Mouse (Mus musculus) intestine, postnatal 0 days (tissue): ENCODE results near the gene Scfd2. TPM values are rescaled to one million over a fixed set of nuclear protein-coding genes. Genes with fewer than 3 reads are reported as not detected.

Experiments used
- ATAC-seq: fragments of 200-750 bp; cut with Nextera tagmentation; 2 replicates; pipeline ENCODE4 v1.8.0; 2017; ENCODE audit warnings: mild to moderate bottlenecking, moderate TSS enrichment, moderate library complexity
- H3K27ac ChIP-seq: fragments of 300-500 bp; sonication (generic); 2 replicates; pipeline ENCODE4 v1.5.1; 2014; ENCODE audit warnings: mild to moderate bottlenecking, low read depth, low read length, moderate library complexity
- H3K27me3 ChIP-seq: fragments of 300-500 bp; sonication (generic); replicated peaks from 2 replicates; pipeline ENCODE4 v1.6.1; 2014; ENCODE audit warnings: low read length, mixed read lengths; ENCODE audit not compliant: control insufficient read depth, insufficient read depth
- H3K36me3 ChIP-seq: fragments of 300-500 bp; sonication (generic); 2 replicates; pipeline ENCODE4 v1.6.1; 2014; ENCODE audit warnings: mild to moderate bottlenecking, moderate library complexity; ENCODE audit not compliant: control insufficient read depth, insufficient read depth
- H3K4me1 ChIP-seq: fragments of 300-500 bp; sonication (generic); replicated peaks from 2 replicates; pipeline ENCODE4 v1.6.1; 2014; ENCODE audit warnings: antibody characterized with exemption, low read length, mixed read lengths; ENCODE audit not compliant: control insufficient read depth, insufficient read depth
- H3K4me2 ChIP-seq: fragments of 300-500 bp; sonication (generic); replicated peaks from 2 replicates; pipeline ENCODE4 v1.6.1; 2014; ENCODE audit warnings: low read depth, mild to moderate bottlenecking, moderate library complexity
- H3K4me3 ChIP-seq: fragments of 300-500 bp; sonication (generic); 2 replicates; pipeline ENCODE4 v1.5.1; 2014; ENCODE audit warnings: low read depth, low read length
- H3K9ac ChIP-seq: fragments of 300-500 bp; sonication (generic); 2 replicates; pipeline ENCODE4 v1.6.1; 2014; ENCODE audit warnings: mild to moderate bottlenecking, low read depth, low read length
- H3K9me3 ChIP-seq: fragments of 300-500 bp; sonication (generic); 2 replicates; pipeline ENCODE4 v1.6.1; 2016; ENCODE audit warnings: mixed run types; ENCODE audit not compliant: control insufficient read depth
- CTCF ChIP-seq: sonication (generic); IDR thresholded peaks from 2 replicates; pipeline ENCODE4 v1.5.1; 2016; ENCODE audit warnings: low read depth, mild to moderate bottlenecking, control low read depth, antibody characterized with exemption, moderate library complexity
- WGBS: fragments of 180-500 bp; shearing (Covaris S2); extraction: QIAGEN DNeasy Blood & Tissue Kit; methylation state at CpG from one replicate; pipeline ENCODE4 v1.1.7; 2014; 5-methylcytosine and 5-hydroxymethylcytosine counted together
- polyA plus RNA-seq: library from polyadenylated mRNA; unstranded; fragments of >200 nt; fragmentation: Nextera tagmentation; extraction: Ambion mirVana; gene quantifications from 2 replicates; pipeline ENCODE4 v1.2.1, GENCODE M21; 2015

Gene Scfd2
- polyA plus RNA-seq, 1 experiment from 2014 or later = 16.8 TPM

DNA sequence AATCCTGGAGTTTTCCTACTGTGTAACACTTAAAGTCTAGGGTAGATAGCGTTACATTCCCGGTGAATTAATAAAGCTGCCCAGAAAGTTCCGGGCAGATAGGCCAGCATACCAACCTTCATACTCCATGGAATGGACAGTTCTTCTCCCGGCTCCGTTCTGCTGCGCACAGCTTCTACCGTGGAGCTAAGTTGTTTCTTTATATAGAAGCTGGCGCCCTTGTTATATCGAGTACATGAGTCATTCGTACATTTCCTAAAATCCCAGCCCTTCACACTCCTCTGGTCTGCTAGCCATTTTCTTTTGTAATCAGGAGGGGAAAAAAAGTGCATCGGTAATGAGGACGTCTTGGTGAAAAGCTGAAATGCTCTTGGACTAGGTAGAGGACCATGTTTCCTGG is 343.5 kb downstream of the Scfd2 start:
- no peak overlapping the region for H3K4me2 ChIP-seq
- H3K4me3 ChIP-seq = no peak overlapping the region
- TF ChIP-seq CTCF = no peak
- H3K27ac ChIP-seq = no peak overlapping the region
- WGBS = 88% methylated on average over 12 of the region's 12 CpGs
- no peak for ATAC-seq
- H3K9me3 ChIP-seq = no peaks in the 10 kb centered on the region
- H3K27me3 ChIP-seq = no peaks in the 10 kb centered on the region
- H3K9ac ChIP-seq = no peak overlapping the region
- no peaks in the 10 kb centered on the region for H3K36me3 ChIP-seq
- H3K4me1 ChIP-seq = no peaks in the 10 kb centered on the region

DNA sequence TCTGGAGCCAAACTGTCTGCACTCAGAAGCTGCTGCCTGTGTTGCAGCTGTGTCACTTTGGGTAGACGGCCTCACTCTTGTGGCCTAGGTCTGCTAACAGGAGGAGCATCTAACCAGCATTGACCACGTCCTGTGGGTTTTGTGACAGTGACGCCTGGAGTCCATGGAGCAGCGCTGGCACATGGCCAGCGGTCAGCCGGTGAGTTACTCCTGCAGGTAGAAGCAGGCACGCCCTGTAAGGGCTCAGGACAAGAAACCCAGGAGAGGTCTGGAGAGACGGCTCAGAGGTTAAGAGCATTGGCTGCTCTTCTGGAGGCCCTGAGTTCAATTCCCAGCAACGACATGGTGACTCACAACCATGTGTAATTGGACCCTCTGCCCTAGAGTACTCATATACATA is 347.0 kb downstream of the Scfd2 start:
- Histone ChIP-seq H3K9me3 (no peaks in the 10 kb centered on the region), H3K4me1 (no peaks in the 10 kb centered on the region), H3K27ac (no peak overlapping the region), H3K4me2 (no peak overlapping the region), H3K36me3 (no peaks in the 10 kb centered on the region), H3K27me3 (no peaks in the 10 kb centered on the region), H3K9ac (no peak overlapping the region), H3K4me3 (no peak overlapping the region)
- ATAC-seq = no peak
- whole genome bisulfite sequencing = 56% methylated on average over 9 of the region's 9 CpGs
- TF ChIP-seq CTCF = no peak

DNA sequence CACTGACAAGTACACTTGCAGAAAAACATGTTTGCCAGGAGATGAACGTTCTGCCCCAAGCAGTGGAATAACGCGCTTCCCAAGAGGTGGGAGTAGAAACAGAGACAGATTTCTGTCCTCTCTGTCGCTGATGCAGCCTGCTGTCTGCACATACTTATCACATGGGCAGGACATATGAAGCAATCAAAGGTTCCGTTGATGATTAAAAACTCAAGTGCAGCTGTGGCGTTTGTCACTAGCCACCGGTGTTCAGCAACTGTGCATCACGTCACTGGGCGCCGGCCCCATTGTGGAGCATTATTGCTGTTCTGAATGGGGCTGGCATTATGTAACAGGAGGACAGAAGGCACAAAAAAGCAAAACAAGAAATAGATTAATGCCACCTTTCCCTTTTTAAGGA is 348.4 kb downstream of the Scfd2 start:
- no peak overlapping the region for H3K9ac ChIP-seq
- no peak for TF ChIP-seq CTCF
- no peak overlapping the region for H3K4me3 ChIP-seq
- 56% methylated on average over 10 of the region's 10 CpGs for WGBS
- no peaks in the 10 kb centered on the region for H3K36me3 ChIP-seq
- no peak for ATAC-seq
- no peaks in the 10 kb centered on the region for H3K4me1 ChIP-seq
- H3K27me3 ChIP-seq = no peaks in the 10 kb centered on the region
- H3K27ac ChIP-seq = no peak overlapping the region
- H3K4me2 ChIP-seq = no peak overlapping the region
- H3K9me3 ChIP-seq = no peaks in the 10 kb centered on the region

DNA sequence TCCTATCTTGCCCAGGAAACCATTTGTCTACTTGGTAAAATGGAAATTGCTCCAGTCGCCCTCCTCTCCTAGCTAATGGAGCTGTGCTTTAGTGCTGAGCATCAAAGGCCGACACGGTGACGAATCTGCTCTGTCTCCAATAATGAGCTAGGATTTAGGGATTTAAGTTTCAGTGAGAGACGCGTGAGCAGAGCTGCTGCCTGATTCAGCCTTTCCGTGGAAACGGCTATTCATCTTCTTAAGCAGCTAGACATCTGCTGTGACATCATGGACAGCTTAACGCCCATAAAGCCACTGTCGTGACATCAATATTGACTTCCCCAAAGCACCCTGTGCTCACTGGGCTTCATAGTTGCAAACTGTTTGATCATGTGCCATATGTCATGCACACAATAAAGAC is 351.3 kb downstream of the Scfd2 start:
- TF ChIP-seq CTCF = no peak
- no peak overlapping the region for H3K4me3 ChIP-seq
- ATAC-seq = no peak

DNA sequence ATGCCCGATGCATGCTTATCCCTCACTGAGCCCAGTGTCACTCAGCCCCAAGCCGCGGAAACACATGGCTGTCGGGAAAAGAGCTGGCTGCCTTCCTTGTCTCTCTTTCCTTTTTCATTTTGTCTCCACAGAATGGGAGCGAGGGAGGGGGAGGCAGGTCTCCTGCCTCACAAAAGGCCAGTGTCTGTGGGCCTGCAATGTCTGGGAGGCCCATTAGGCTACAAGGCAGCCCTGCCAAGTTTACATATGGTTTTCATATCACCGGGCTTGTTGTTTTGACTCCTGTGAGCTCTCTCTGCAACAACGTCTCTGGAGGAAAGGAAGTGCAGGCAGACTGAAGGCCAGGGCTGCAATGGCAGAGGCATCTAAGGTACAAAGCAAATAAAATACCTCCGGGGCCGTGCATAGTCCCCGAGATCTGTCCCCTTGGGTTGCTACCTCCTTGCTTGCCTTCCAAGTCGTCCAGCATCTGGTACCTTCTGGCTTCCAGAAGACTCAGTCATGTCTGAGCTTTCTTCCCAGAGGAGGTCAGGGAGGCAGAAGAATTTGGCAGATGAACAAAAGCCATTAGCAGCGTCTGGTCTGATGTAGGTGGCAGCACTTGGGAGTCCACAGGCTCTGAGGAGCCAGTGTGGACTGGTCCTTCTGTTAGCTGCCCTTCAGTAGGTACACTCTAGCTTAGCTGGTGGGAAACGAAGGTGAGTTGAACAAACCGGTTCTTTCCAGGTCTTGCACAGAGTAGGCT is 355.9 kb downstream of the Scfd2 start:
- Histone ChIP-seq H3K9ac (no peak overlapping the region), H3K27me3 (no peaks in the 10 kb centered on the region), H3K4me2 (no peak overlapping the region), H3K9me3 (no peaks in the 10 kb centered on the region), H3K4me1 (no peaks in the 10 kb centered on the region), H3K27ac (no peak overlapping the region), H3K4me3 (no peak overlapping the region), H3K36me3 (no peaks in the 10 kb centered on the region)
- no peak for ATAC-seq
- TF ChIP-seq CTCF = no peak
- WGBS = 43% methylated on average over 14 of the region's 14 CpGs

More for the DNA sequence above, 351.3 kb downstream of the Scfd2 start:
- Histone ChIP-seq H3K27ac (no peak overlapping the region), H3K4me2 (no peak overlapping the region), H3K9me3 (no peaks in the 10 kb centered on the region), H3K4me1 (no peaks in the 10 kb centered on the region), H3K36me3 (no peaks in the 10 kb centered on the region), H3K27me3 (no peaks in the 10 kb centered on the region), H3K9ac (no peak overlapping the region)
- WGBS = 74% methylated on average over 10 of the region's 10 CpGs

DNA sequence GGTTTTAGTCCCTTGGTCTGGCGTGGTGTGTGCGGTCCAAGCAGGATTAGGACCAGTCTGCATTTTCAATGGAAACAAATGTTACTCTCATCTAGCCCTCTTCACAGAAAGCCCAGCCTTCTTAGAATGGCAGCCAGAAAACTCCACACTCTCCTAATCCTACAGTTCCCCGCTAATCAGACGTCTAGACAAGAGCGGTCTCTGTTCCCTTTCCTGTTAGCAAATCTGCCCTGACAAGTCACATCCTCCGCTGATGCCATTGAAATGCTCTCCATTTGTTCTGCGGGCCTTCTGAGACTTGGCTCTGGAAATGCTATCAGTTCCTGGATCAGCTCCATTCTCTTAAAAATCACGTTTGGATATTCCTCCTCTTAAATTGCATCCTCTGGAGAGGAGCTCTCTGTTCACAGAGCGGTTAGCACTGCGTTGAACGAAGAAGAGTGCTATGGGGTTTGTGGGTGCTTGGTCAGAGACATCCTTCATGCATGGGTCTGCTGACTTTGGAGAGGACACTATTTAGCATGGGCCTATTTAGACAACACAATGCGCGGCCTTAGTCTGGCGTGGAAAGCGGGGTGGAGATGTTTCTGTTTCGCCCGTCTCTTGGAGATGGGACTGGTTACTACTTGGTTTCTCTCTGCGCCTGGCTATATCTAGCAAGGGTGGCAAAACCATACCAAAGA is 358.3 kb downstream of the Scfd2 start:
- ATAC-seq = no peak
- Histone ChIP-seq H3K4me2 (no peak overlapping the region), H3K9me3 (no peaks in the 10 kb centered on the region), H3K4me1 (no peaks in the 10 kb centered on the region), H3K36me3 (no peaks in the 10 kb centered on the region), H3K27me3 (no peaks in the 10 kb centered on the region), H3K4me3 (no peak overlapping the region), H3K27ac (no peak overlapping the region), H3K9ac (no peak overlapping the region)
- 70% methylated on average over 18 of the region's 18 CpGs for WGBS
- no peak for TF ChIP-seq CTCF
